Mouse (Mus musculus) cerebellum, adult 2 months (tissue): Measurements from ENCODE around the gene Olfr1428.
"Not testable (repeated sequence)": the region's sequence is repeated elsewhere in the genome, so short reads cannot be mapped to it uniquely, and the experiment has no call there.

Source experiments
- CTCF ChIP-seq: fragments of 200-500 bp; IDR thresholded peaks from 2 replicates; pipeline ENCODE4 v1.5.1; 2011; ENCODE audit warnings: low read depth, mild to moderate bottlenecking, control low read depth, low read length, moderate library complexity, borderline replicate concordance; ENCODE audit not compliant: insufficient read depth
- POLR2A ChIP-seq: fragments of 200-500 bp; IDR thresholded peaks from 2 replicates; pipeline ENCODE4 v1.6.1; 2011; ENCODE audit warnings: low read length, control low read depth, borderline replicate concordance; ENCODE audit not compliant: insufficient read depth

GRCm38 (mm10) chr19:12067806-12068205 lies 47.9 kb downstream of the Olfr1428 start:
- not testable (repeated sequence) for TF ChIP-seq CTCF, POLR2A
